Mouse (Mus musculus): ENCODE results near the gene Tars2.

DNA sequence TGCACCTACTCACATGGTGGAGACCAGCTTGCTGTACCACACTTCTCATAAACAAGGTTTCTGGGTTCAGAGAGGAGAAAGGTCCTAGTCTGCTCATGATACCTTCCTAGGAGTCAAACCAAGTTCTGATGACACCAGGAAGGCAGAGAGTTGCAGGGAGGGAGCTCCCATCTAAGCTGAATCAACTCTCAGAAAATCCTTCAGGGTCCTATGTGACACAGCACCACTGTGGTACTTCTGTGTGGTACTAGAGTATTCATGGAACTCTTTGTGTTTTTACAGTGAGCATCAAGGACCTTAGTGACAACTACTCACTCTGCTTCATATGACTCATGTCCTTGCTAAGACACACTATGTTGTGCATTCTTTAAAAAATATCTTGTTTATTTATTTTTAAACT is 650 bp upstream of the Tars2 start:
- TF ChIP-seq MYOG (IDR thresholded peaks at IDR 0.05; ENCODE audit: control insufficient read depth, extremely low read depth, insufficient read length) (no peak), CTCF (IDR thresholded peaks at IDR 0.05; ENCODE audit: control insufficient read depth, insufficient read depth, insufficient read length) (no peak), MAX (IDR thresholded peaks at IDR 0.05) (no peak), USF1 (IDR thresholded peaks at IDR 0.05; ENCODE audit: low read depth) (no peak), CEBPB (IDR thresholded peaks at IDR 0.05; ENCODE audit: low read depth) (no peak), MYOD1 (IDR thresholded peaks at IDR 0.05; ENCODE audit: control insufficient read depth, insufficient read length, low read depth) (no peak), FOSL1 (IDR thresholded peaks at IDR 0.05; ENCODE audit: insufficient read depth, low read length, poor library complexity, severe bottlenecking) (no peak)
